Mouse (Mus musculus) telencephalon, adult 2 months (tissue): ENCODE measurements at regions not wholly inside any gene's neighbourhood (a gene's known extent, or its start where the extent isn't known, plus 50 kb on each side); places are given as distances from the start of the nearest gene placed in this dataset.

Experiments
- DNase-seq: peaks from one replicate; pipeline ENCODE4 v3.0.0-alpha.2; 2011; ENCODE audit warnings: low read depth, low spot score

DNA sequence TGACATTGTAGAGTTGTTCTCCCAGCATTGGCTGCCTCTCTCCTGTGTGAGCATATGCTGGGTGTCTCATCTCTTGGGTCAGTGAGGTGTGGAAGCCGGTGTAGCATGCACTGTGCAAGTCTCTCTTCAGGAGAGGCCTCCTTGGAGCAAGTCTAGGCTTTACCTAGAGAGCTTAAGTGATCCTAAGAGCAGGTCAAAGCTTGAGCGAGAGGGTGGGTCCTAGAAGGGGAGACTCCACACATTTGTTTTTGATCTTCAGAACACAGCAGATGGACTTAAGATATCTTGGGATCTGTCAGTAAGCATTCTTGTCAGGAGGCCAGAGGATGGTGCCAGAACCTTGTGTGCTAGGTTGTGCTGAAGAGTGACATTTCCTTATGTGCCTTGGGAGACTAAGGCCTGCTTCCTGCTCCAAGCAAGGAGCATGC, 136.4 kb downstream of the Tmx1 start:
- no peak for DNase-seq

GRCm38 (mm10) chr12:70590456-70591050, 137.7 kb downstream of the Tmx1 start:
- DNase-seq, result no peak

GRCm38 (mm10) chr12:70592821-70593220, 139.9 kb downstream of the Tmx1 start:
- no peak for DNase-seq

- DNase-seq, result no peak
Measured at GRCm38 (mm10) chr12:70598211-70598701, 145.4 kb downstream of the Tmx1 start.

- DNase-seq, result no peak
Measured at GRCm38 (mm10) chr12:70599731-70600130, 146.8 kb downstream of the Tmx1 start.

DNA sequence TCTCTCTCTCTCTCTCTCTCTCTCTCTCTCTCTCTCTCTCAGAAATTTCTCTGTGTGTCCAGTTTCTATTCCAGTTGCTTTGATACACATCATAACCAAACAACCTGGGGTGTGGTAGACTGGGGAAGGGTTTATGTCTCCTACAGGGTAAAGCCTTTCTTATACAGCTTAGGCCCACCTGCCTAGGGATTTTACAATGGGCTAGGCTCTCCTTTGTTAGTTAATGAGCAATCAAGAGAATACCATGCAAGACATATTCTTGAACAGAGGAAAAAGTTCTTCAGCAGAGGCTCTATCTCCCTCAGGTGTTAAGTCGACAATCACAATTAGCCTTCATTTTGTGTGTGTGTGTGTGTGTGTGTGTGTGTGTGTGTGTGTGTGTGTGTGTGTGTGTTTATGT, 151.0 kb downstream of the Tmx1 start:
- no peak for DNase-seq

DNA sequence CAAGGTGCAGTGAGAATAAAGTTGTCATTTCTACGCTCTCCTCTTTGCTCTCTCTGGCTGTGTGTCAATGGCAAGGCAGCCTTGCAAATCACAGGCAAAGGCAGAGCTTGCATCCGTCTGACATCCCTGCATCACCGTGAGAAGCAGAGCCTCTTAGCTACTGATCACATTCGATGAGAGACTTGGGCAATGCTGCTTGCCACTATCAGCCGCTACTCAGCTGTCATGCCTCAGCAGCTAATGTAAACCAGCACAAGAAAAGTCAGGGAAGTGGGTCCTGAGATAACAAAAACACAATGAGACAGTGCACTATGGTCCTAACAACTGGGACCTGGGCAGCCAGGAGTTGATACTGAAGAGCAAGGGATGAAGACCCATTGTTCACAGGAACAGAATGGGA, 155.8 kb downstream of the Tmx1 start:
- DNase-seq, result no peak

DNA sequence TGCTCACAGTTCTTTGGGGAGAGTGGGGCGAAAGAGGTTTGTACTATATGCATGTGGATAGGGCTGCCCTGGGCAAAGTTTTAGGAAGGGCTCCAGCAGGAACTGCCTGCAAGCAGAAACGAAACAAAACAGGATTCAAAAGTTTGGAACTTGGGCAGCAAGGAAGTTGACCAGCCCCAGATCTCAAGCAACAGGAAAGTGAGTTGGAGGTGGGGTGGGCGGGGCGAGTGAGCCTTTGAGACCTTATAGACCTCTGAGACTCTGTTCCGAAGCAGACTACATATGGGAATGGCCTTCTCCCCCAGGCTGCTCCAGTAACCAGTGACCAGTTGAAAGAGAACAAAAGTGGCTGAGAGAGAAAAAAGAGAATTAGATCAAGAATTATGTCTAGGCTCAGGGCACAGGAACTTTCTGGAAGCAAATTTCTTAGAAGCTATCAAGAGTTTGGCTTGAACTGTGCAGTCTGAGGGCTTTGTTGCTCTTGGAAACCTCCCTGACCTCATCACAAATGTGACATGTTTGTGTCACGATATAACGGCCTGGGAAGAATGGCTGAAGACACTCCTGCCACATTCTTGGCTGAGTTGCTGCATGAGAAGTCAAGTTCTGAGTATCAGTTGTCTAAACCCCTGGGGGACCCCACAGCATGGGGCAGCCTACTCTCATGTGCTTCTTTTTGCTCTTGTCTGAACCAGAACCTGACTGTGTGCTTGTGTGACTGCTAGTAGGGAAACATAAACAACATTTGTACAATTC, 156.4 kb downstream of the Tmx1 start:
- DNase-seq, result no peak

GRCm38 (mm10) chr12:70611891-70612290, 159.0 kb downstream of the Tmx1 start:
- no peak for DNase-seq

- DNase-seq, result no peak
Measured at GRCm38 (mm10) chr12:70613244-70613643, 160.3 kb downstream of the Tmx1 start.

DNA sequence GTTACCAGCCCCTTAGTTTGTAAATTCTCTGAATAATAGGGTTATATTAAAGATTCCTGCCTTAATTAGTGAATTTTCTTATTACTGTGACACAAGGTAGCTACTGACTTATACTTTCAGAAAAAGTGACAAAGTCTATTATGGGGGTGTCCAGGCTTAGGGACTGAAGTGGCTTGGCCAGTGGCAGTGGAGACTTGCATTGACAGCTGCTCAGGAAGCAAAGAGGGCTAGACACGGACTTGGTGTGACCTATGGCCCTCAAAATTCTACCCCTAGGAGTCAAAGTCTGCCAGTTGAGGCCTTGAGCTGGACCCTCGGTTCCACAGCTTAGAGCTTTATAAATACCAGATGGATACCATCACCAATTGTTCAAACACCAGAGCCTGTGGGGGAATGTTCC, 161.2 kb downstream of the Tmx1 start:
- no peak for DNase-seq

DNA sequence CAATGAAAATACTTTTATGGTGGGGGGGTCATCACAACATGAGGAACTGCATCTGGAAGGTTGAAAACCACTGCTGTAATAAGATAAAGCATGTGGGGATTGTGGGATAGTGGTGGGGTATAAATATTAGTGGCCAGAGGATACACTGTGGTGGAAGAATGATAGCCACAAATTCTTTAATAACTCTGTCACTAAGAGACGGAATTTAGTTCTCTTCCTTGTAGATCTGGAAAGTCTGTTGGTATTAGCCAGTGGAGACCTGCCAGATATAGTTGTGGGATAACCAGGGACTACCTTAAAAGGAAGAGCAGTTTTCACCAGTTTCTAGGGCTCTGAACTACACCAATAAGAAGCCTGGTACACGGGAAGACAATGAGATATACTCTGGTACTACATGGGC, 161.8 kb downstream of the Tmx1 start:
- DNase-seq, result no peak

- no peak for DNase-seq
Measured at GRCm38 (mm10) chr12:70615123-70615522, 162.2 kb downstream of the Tmx1 start.

DNA sequence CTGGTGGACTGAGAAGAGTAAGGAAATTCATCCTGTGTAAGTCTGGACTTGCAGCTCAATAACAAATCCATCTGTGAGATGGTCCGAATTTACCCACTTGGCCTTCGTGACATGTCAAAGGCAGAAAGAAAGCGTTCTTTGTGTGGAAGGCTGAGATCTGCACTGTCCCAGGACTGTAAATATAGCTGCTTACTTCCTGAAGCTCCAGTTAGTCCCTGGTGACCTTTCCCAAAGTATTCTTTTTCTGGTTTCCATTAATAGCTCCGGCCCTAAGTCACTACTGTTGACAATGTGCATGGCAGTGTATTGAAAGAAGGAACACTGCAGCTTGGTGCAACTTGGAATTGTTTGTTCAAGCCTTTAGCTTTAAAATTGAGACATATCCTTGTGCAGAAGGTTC, 163.2 kb downstream of the Tmx1 start:
- no peak for DNase-seq

DNA sequence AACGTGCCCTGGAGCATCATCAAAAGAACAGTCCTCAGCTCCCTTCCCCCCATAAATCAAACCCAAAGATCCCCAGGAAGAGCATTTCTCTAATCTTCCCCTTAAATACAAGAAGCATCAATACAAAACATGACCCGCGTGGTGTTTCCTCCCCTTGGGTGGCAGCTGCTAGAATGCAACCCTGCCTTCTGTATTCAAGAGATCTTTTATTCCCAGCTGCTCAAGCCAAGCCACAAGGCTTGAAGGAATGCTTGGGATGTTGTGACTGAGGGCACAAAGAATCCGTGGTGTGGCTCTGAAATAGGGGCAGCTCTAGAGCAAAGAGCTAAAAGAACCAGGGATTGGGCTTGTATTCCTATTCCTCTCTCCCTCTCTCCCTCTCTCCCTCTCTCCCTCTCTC, 163.6 kb downstream of the Tmx1 start:
- no peak for DNase-seq

GRCm38 (mm10) chr12:70617024-70617423, 164.1 kb downstream of the Tmx1 start:
- no peak for DNase-seq

DNA sequence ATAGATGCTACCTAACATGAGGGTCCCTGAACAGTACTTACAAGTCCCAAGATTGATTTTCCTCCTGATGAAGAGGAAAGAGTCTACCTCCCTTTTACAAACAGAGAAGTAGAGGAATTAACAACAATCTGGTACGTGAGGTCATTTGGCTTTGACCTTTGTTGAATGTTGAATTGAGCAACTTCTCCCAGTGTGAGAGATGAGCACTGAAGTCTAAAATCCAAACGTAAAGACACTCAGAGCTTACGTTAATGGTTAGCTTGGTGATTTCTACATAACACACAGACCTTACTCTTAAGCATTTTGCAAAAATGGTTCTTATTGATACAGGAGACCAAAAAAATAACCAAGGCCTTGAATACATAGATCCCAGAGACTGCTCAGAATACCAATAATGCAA, 165.1 kb downstream of the Tmx1 start:
- no peak for DNase-seq

DNA sequence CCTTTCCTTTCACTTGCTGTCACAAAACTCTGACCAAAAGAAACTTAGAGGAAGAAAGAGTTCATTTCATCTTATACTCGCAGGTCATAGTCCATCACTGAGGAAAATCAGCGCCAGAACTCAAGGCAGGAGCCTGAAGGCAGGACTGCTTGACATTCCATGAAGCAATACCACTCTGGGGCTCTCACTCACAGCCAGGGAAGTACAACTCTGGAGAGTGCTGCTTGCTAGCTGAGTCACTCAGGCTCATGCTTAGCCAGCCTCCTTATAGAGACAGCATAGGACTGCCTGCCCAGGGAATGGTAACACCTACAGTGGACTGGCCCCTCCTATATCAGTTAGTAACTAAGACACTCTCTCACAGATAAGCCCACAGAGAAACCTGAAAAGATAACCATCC, 166.5 kb downstream of the Tmx1 start:
- no peak for DNase-seq

GRCm38 (mm10) chr12:70622019-70622418, 169.1 kb downstream of the Tmx1 start:
- DNase-seq, result no peak

- peak; percentile 83 for DNase-seq
Measured at GRCm38 (mm10) chr12:70624298-70624980, 171.5 kb downstream of the Tmx1 start.

- DNase-seq, result no peak
Measured at GRCm38 (mm10) chr12:70627638-70628037, 174.7 kb downstream of the Tmx1 start.
